Mouse (Mus musculus) CD4-positive, CD25-positive, alpha-beta regulatory T cell, adult 2 months (primary cell): ENCODE measurements around the gene Trak1.
A peak's percentile ranks its signal among the peaks of the same experiment; 100 is the strongest.

Source experiments
- DNase-seq: peaks from one replicate; pipeline ENCODE4 v3.0.0-alpha.2; 2012; ENCODE audit warnings: low read depth, low spot score

Gene Trak1

GRCm38 (mm10) chr9:121346635-121347034, 49.3 kb downstream of the Trak1 start:
- DNase-seq = no peak

DNA sequence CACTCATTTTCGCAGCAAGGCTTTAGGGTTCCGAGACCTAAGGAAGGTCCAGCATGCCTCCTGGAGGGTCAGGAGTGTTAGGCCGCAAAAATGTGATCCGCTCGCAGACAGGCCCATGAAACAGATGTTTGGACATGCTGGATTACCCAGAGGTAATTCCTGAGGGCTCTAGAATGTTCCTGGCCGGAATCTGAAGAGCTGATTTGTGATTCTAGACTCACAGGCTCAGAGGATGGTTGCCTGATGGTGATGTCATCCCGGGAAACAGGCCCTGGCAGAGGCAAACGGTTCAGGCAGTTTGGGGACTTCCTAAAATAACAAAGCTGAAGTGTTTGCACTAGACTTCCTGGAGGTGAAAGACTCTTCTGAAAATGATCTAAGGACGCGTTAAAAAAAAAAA, 50.7 kb downstream of the Trak1 start:
- no peak for DNase-seq

DNA sequence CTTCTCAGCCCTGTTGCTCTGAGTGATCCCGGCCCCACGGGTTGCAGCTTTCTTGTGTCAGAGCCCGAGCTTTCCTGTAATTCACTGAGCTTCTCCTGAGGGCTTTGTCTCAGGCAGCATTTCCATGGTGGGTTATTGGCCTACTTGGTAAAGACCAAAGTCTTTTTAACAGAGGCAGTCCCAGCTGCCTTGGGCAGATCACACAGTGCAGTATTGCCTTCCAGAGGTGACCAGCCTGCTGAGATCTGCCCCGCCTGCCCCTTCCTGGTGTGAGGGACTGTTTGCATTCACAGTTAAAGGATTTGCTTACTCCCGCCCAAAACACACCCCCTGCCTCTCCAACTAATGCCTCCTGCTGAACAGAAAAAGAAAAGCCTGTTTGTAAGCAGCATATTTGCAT, 51.2 kb downstream of the Trak1 start:
- no peak for DNase-seq

- DNase-seq = no peak
These were observed 51.8 kb downstream of the Trak1 start for GRCm38 (mm10) chr9:121349111-121349510.

GRCm38 (mm10) chr9:121350601-121351000, 53.3 kb downstream of the Trak1 start:
- no peak for DNase-seq

DNA sequence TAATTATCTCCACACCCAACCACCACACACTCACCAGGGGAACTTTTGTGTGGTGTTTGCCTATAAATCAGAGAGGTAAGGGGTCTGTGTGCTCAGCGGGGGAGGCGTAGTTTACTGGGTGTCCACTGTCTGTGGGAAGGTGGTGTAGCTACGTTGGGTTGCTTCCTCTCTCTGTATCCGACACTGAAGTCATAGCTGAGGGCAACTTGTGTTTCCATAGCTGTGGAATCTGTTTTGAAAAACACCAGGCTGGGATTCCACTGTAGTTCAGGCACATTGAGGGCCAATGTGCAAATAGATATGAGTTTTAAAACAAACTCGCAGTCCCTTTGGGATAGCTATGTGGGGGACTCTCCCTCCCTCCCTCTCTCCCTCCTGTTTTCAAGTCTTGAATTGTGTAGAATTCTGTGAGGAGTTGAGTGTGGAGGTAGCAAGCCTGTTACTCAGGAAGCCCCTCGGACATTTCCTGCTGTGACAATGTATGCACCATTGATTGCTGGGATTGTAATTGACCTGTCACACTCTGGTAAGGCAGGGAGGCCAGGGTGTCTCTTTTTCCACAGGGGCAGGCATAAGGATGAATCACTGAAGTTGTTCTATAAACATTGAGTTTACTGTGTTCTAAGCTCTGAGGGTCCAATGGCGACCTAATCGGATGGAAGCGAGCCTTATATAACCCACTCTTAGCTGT, 54.2 kb downstream of the Trak1 start:
- DNase-seq = no peak

DNA sequence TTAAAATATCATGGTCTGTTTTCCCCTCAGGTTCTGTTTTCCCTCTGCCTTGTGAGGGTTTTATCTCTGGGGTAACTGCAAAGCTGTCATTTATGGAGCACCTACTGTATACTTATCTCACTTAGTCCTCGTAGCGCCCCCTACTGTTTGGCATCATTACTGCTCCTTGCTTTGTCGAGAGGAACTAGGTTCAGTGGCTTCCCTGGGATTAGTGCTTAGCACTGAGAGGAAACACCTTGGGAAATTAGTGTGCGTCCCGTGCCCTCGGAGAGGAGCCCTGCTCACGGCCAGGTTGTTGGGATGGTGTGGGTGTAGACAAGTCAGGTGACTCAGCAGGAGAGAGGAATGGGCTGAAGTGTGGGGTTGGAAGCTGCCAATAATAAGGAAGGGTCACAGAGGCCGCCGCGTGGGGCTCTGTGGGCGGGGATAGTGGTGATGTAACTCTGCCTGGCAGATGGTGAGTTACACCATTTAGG, 54.9 kb downstream of the Trak1 start:
- peak; percentile 77 for DNase-seq

DNA sequence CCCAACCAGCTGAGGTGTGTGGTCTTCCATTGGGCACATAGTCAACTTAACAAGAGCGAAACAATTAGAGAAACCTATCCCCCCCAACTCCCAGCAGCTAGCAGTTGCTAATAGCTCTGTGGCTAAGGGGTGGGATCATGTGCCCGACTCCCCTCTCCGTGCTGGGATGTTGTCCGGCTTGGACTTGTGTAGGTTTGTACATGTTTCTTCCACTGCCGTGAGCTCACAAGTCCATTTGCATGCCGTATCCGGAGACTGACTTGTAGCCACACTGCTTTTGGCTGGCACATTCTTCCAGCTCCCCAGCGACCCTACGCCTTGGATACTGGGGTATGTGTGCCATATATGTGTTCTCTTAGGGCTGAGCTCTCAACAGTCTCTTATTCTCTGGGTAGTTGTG, 55.4 kb downstream of the Trak1 start:
- DNase-seq = no peak

DNA sequence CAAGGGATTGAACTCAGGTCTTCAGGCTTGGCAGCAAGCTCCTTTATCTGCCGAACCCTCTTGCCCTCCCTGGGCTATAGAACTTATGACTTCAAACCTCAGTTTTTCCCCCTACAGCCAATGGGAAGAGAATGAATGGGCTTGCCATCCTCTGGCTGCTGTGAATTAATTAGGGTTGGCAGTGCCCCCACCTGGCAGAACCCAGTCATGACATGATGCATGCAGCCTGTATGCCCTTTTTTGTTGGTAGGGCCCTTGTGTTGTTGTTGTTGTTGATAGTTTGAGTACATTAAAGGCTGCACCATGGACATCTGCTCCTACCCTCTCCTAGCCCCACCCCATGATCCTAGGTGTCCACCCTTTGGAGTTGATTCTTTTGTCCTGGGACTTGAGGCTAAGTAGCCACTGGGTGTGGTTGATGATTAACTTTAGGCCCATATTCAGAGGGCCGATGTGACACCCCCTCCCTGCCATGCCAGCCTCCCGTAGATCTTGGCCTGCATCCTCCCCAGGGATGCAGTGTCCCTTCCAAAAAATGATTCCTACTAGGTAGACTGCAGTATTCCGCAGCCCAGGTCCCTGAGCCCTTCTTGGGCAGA, 57.6 kb downstream of the Trak1 start:
- DNase-seq = peak; percentile 77

GRCm38 (mm10) chr9:121355431-121356141, 58.3 kb downstream of the Trak1 start:
- DNase-seq = no peak

DNA sequence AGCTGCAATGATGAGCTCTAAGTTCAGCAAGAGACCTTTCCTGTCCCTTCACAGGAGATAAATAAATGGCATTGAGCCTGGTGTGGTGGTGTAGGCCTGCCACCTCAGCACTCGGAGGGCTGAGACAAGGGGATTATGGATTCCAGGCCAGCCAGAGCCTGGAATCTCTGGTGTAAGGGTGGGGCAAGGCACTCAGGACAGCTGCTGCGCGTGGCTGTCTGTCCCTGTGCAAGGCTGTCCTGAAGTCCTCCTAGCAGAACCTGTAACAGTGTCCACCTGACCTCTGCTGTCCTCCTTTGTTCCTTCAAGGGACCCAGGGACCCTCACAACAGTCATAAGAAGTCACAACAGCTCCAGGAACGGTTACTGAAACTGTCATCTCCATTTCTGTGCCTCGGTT, 59.8 kb downstream of the Trak1 start:
- DNase-seq = no peak

GRCm38 (mm10) chr9:121357582-121358275, 60.4 kb downstream of the Trak1 start:
- DNase-seq = no peak

- no peak for DNase-seq
These were observed 61.1 kb downstream of the Trak1 start for GRCm38 (mm10) chr9:121358418-121358817.

DNA sequence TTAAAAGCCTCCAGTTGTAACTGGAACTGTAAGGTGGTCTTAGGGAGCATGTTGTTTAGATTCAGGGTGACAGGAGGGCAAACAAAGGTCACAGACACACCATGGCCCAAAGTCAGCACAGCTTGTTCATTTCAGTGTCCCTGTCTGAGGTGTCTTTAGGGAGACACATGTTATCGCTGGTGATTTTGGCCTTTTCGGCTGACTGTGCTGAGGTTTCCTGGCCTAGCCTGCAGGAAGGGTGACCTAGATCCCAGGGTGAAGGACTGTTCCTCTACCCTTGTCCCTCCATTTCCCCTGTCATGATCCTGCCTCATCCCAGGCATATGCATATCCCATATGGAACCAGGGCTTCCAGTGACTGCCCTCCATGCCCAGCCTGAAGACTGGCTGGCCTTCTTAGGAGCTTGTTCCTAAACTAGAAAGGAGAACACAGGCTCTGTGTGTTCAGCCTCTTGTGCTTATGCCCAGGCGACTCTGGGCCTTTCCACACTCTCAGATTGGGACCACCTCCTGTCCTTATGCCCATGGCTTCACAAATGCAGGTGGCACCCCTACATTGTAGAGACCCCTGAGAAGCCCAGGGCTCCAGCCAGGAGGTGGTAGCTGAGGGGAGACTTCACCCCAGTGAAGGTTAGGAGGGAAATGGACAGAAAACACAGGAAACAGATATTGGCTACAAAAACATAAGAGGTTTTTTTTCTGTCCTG, 62.1 kb downstream of the Trak1 start:
- no peak for DNase-seq

GRCm38 (mm10) chr9:121360327-121360954, 63.1 kb downstream of the Trak1 start:
- DNase-seq = peak; percentile 71

GRCm38 (mm10) chr9:121361010-121361409, 63.7 kb downstream of the Trak1 start:
- peak; percentile 79 for DNase-seq

DNA sequence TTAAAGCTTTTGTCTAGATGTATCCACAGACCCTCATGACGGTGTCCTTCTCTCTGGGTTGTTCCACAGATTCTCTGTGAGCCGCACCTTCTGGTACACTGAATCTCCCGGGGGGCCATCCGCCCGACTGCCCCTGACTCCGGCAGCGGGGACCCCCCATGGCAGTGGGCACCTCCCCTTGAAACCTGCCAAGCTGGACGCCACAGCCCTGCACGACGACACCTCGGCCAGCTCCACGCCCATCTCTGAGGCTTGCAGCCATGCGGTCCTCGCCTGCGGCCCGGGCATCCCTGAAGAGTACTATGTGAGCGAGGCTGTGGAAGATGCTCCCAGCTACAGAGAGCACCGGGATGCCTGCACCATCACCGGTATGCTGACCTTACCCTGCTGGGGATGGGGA, 66.6 kb downstream of the Trak1 start:
- DNase-seq = no peak

- no peak for DNase-seq
These were observed 69.0 kb downstream of the Trak1 start for GRCm38 (mm10) chr9:121366135-121366863.

GRCm38 (mm10) chr9:121366864-121367245, 69.6 kb downstream of the Trak1 start:
- DNase-seq = no peak

- no peak for DNase-seq
These were observed 72.3 kb downstream of the Trak1 start for GRCm38 (mm10) chr9:121369573-121369972.
